Mouse (Mus musculus) cerebellum, adult (tissue): ENCODE data around the gene Celsr2.
A peak's percentile ranks its signal among the peaks of the same experiment; 100 is the strongest.

Source experiments
- ATAC-seq: cut with Nextera tagmentation; 2 replicates; pipeline ENCODE4 v1.9.2; 2017; ENCODE audit warnings: mild to moderate bottlenecking, moderate library complexity, mixed read lengths; ENCODE audit not compliant: insufficient number of reproducible peaks, low FRiP score, low TSS enrichment

Gene Celsr2

DNA sequence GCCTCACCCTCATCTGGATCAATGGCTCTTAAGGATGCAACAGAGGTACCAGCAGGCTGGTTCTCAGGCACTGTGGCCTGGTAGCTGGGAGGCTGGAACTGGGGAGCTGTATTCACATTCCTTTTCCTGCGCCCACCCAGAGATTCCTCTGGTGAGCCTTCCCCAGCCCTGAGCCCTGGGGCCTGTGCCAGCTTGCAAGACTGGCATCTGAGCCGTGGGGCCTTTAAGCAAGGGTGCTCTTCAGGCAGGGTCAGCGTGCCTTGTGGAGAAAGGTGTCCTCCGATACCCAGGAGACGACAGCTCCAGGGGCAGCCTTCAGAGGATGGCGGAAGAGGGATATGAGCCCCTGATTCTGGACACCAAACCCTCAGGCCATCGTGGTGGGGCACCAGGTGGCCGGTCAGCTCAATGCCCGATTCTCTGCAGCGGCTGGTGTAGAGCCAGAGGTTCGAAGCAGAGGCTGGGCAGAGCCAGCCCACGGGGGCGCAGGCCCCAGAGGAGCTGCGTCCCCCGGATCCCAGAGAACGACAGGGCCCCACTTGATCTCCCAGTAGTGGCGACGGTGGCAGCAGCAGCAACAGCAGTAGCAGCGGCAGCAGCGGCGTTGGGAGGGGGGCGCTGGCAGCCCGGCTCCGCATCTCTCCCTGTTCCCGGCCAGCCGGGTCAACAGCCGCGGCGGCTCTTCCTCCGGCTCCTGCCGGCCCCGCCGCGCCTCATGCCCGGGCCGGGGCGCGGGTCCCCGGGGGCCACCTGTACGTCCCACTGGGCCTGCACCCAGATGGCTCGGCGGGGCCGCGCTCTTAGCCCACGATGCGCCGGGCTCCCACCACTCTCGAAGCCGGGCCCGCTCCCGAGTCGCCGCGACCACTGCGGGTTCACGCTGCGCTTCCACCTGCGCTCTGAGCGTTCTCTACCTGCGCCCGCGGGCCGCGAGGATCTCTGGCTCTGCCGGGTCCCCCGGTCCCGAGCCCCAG, at the start of gene Celsr2:
Celsr2 (minus strand) TSS at position 696 of the 974 bp plus-strand sequence.
- ATAC-seq = peak; percentile 6; the same call in 1 of the 2 replicates

DNA sequence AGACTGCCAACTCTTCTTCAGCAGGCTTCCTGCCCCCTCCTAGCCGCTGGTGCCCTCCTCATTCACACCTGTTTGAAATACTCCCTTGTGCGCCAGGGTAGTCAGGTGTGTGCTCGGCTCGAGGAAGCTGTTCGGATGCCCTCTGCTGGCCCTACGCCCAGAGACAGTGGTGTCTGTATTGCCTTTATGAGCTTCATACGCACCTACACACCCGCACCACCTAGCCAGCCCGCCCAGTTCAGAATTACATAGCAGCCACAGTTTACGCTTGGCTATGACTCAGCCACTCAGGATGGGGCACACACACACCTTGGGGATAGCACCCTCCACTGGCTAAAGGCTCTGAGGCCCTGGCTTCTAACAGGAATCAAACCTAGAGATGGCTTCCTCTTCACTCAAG, 43.5 kb upstream of the Celsr2 start:
- ATAC-seq = no peak

DNA sequence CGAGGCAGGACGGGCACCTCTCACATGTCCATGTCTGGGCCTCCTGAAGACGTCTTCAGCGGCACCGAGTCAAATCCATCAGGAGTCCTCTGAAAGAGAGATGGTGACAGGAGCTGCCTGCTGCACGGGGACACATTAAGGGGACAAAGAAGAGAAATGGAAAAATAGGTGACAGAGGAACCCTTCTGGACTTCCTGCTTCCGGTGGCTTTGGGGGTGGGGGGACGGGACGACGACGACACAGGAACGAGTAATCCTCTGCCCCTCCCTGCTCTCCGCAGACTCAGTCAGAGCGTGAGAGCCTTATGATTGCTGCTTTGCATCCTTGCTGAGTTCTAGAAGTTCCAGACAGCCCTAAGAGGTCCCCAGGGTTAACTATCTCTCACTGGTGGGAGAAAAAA, 43.0 kb upstream of the Celsr2 start:
- ATAC-seq = no peak

DNA sequence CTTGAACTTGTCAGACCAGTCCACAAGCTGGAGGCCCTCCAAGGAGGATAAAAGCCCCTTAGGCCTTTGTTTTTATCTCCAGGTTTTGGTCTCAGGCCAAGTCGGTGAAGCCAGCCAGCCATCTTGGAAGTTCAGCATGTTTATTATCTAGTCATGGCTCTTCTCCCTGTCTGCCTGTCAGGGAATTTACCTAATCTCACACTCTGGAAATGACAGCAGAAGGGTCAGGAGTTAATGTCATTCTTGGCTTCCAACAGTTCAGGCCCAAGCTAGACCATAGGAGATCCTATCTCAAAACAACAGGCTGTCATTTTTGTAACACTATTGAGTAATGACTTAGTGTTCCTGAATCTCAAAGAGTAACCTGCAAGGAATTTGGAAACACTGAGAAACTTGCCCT, 38.8 kb upstream of the Celsr2 start:
- no peak for ATAC-seq

DNA sequence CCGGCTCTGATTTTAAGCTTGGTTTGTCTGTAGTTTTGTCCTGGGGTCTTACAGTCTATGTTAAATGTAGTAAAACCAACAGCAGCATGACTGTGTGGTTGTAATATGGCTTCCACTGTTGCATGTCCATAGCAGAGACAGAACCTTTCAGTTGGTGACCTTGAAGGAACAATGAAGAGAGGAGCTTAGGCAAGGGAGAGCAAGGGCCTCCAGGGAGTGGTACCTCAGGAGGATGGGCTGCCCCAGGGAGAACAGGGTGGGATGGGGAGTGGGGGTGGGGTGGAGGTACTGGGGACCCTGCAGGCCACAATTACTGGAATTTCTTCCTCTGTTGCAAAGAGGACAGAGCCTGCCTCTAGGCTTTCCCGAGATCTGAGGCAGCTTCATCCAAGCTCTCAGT, 36.6 kb upstream of the Celsr2 start:
- no peak for ATAC-seq

DNA sequence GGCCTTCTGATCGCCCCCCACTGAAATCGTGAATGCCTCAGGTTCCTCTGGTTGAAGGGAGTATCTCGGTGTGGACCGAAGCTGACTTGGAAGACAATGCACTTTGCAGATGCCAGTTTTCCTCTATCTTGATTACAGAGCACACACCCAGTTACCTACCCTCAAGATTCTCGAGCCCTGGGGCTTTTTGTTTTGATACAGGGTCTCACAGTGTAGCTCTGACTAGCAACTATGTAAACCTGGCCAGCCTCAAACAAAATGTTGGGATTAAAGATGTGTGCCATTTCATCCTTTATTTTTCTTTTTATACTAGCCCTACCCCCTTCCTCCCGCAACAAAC, 30.0 kb upstream of the Celsr2 start:
- ATAC-seq = no peak

DNA sequence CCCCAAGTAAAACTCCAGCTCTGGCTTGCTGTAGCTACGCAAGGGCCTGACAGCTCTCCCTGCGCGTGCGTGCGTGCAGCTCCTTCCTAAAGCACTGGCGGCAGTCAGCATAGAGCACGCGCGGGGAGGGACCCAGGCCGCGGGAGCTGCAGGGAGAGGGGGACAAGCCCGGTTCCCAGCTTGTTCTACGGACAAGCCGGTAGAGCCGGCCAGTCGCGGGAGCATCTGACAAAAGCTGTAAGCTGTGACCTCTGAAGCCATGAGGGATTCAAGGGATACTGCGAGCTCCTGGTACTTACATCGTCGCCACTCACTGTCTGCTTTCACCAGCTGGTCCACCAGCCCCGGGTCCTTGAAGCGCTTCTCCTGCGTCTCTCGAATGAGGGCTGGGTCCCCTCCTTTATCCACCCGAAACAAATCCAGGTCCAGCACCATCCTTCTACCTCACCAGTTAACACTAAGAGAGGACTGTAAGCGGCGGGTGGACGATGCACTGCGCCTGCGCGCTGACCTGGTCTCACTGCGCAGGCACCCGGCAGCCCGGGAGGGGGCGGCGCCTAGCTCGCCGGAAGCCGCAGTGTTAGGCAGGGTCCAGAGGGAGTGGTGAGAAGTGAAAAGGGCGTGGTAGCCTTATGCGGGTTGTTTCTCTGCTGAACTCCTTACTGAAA, 29.5 kb upstream of the Celsr2 start, which contains the start of gene Sars:
Sars (minus strand) TSS at position 512 of the 668 bp plus-strand sequence.
- peak; percentile 98 for ATAC-seq

DNA sequence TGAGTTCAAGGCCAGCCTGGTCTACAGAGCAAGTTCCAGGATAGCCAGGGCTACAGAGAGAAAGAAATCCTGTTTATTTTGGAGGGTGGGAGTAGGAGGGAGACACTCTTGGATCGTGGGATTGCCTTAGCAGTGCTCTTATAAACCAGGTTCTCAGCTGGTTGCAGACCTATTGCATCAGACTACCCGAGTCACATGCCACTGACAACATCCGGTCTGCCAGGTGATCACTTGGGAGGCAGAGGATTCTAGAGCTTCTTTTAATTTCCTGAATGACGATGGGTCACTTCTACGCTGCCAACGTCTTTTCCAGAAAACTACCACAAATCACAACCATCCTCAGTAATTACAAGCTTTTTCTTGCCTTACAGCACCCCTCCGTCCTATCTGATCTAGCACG, 28.7 kb upstream of the Celsr2 start:
- ATAC-seq = no peak

DNA sequence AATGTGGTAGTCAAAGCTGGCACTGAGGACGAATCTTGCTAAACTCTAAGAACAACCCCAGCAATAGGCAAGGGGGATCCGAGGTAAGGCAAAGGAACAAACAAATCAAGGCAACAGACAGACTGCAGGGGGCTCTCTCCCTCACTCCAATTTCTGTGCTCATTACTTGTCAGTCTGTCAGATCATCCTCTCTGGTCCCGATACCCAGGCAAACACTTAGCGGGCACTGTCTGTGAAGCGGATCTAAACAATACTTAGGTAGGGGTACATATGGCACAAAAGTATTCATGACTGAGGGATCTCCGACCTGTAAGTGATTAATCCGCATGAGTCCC, 21.0 kb upstream of the Celsr2 start:
- ATAC-seq = no peak

DNA sequence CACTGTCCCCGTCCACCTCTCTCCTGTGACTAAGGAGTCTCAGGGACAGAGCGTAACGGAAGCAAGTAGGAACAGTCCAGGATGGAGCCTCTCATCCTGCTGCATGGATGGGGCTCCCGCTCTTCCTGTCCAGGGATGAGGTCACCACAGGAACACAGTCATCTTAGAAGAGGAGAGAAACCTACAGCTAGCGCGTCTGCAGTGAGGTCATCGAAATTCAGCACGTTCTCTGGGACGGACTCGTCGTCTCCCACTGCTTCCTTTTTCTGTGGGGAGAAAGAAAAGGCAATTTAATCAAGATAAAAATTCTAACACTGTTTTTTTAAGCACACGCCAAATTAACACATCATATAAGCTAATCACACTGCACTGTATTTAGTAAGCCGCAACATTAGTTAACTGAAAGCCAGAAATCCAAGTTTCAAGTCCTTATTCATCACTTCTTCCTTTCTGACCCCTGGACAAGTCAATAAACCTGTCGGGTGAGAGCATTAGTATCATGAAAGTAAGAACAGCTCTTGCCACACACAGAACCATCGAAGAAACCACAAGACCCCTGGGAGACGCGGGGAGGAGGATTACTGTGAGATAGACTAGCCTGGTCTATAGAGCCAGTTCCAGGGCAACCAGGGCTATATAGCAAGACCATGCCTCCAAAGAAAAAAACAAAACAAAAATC, 20.5 kb upstream of the Celsr2 start:
- no peak for ATAC-seq

DNA sequence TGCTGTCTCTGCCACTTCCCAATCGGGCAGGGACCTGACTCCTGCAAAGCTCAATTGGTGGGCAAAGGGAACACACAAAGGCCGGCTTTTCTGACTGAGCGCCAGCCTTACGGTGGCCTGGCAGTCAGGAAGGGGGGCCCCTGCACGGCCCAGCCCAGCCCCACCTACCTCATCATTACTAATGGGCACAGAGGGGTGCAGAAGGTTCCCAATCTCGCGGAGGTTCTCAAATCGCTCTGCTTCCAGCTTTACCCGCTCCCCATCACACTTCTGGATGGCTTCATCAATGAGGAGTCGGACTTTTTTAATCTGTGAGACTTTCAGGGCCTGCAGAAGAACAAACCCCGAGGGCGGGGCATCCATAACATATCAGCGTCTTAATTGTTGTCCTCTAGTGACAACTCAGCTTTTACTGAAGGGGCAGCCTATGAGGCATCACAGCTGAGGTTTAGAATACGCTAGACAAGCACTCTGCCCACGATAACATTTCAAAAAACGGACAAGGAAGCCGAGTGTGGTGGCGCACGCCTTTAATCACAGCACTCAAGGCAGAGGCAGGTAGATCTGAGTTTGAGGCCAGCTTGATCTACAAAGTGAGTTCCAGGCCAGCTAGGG, 18.6 kb upstream of the Celsr2 start:
- ATAC-seq = no peak

DNA sequence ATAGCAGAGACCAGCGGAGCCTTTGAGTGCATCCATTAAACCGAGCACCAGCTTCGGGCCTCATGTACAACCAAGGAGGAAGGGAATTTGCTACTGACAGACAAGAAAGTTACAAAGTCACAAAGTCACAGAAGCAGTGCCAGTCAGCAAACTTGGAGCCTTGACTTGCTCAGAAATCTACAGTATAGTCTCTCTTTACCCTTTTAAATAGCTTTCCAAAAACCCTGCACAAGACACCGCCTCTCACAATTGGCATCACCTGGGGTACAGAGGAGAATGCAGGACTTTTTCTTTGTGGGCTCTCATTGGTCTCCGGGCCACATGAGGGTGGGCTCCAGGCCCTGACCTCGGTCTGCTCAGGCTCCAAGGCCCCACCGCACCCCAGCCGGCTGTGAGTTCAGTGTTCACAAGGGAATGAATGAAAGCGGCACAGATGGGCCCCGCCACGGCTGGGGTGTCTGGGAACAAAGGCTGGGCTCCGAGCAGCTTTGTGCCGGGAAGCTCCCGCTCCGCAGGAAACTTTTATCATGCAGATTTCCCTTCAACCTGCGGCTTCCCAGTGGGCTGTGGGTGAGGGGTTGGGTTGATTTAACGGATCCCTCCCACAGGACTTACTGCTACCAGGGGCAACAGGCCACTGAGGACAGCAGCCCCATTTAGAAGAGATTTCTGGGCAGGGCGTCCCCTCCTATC, 18.0 kb upstream of the Celsr2 start:
- ATAC-seq = no peak

DNA sequence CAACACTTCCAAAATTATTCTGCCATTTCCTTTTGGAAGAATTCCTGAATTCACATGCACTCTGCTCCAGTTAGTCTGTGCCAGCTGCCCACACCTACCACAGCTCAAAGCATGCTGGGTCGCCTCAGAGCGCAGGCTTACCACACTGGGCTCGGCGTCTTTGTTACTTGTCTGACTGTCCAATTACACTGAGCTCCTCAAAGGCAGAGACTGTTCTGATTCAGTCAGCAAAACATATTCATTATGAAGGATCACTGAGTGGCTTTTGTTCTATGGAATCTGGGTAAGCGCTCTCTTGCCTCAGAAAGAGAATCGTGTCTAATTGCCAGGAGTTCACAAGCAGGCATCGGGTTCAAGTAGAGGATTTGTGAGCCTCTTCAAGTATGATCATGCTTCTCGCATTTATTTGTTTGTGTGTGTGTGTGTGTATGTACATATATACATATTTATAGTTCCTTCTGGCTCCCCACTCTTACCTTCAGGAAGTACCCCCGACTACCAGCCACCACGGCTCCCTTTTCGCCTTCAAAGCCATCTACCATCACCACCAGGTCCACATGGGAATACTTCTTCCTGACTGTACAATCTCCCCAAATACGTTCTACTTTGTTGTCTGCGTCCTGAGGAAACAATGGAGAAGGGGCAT, 17.3 kb upstream of the Celsr2 start:
- no peak for ATAC-seq

DNA sequence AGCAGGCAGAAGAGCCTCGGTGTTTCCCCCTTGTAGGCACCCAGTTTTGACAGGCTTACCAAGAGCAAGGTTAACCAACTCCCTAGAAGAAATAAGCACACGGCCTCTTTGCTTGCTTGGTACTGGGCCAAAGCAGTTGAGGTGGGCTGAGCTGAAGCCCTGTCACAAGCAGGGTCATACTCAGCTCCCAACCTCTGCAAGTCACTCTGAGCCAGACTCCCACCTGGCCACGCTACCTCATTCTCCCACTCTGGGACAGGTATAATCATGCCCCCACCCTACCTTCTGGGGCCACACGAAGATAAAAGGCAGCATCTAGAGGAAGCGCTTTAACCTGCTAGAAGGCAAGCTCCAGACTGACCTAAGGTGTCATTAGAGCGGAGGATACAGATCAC, 10.3 kb upstream of the Celsr2 start:
- no peak for ATAC-seq

DNA sequence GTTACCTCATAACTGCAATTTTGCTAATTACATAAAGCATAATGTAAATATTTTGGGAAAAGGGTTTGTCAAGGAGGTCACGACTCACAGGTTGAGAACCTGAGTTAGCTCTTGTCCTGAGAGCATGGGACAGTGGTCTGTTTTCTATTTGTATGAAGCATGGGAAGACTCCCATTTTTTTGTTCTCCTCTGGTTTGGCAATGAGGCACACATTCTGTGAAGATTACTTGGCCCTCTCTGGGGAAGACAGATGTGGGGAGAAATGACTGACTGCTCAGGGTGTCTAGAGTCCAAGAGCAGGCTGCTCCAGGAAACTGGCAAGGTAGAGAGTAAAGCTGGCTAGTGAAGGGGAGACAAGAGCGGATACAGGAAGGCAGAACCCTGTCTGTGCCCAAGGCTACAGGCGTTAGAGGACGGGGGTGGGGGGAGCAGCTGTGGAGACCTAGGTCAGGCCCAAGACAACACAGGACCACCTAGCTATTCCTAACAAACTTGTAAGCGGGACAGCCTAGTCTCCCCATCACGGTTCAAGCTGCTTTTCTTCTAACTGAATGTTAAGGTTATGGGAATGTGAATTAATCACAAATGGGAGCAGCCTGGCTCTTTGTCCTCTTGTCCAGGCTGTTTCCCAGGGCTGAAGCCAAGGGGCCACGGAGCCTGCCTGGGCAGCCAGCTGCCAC, 9.7 kb upstream of the Celsr2 start:
- ATAC-seq = no peak

DNA sequence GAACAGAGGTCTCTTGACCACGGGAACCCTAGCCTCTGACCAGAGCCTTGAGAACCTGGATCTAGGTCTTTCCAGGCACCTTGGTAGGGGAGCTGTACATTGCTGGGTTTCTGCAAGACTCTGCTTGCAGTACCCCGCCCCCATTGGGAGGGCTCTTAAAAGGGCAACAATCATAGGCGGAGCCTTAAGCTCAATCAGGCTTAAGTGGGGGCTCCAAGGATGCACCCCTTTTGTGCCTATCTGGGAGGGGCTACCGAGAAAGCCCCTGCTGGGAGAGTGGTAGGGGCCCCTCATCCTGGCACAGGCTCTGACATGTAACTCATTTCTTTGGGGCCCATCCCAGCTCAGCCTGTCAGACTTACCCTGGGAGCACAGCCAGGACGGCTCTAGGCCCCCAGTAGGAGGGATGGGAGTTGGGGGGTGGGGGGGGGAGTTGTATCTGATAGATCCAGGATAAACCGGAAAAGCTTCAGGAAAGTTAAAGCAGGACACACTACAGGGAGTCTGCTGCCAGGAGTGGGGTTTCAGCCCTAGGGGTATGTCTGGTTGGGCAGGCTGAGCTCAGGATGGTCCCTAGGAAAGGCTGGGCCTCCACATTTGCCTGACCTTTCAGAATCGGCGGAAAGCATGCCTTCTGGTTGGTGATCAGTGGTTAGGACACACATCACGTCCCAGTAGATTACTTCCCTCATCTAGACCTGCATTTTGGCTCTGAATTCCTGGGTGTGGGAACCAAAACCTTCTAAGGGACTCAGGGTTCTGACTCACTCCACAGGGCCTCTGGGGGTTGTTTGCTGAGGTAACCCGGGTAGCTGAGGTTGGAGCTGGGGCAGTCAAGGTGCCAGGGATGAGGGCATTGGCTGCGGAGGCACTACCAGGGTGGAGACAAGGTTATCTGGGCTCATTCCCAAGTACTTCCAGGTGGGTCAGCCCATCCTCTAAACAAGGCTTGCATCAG, 8.8 kb upstream of the Celsr2 start:
- peak; percentile 73 for ATAC-seq

DNA sequence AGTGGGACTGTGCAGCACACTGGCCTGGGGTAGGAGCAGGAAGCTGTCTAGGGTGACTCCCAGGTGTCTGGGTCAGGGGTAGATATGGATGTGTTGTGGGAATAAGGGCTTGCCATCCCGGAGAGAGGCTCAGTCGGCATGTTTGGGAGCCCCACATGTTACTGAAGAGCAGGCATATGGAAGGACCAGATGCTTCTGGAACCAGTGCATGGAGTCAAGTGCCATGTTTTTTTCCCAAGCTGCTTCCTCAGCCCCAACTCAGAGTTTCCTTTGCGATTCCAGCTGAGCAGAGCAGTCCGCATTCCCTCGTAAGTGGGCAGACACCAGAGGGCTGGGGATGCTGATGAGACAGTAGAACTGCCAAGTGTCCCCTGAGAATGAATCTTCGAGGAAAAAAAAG, 7.7 kb upstream of the Celsr2 start:
- no peak for ATAC-seq

DNA sequence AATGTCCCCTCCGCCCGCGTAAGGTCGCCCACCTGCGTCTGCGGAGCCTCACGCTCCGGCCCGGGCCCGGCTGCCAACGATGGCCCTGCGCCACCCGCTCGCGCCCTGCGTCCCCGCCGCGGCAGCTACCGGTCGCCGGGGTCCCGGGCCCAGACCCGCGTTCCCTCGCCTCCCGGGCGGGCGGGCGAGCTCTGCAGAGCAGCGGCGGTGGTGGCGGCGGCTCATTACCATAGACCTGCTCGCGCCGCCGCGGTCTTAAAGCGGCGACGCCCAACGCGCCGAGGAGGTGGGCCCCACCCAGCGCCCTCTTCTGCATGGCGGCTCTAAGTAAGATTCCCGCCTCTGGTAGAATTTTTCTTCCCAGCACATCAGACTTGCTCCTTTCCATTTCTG, 475 bp upstream of the Celsr2 start:
- ATAC-seq = peak; percentile 66
